In genomic region chr11:85712860-85713813, GRCm38 (mm10) we compare ENCODE assay signal across 8 mouse cellular contexts.
DNase-seq lines count a peak whose midpoint lies in the region; ATAC-seq and TF ChIP-seq lines count a peak whose summit lies in the region.

No protein-coding gene starts in this region.

- no peaks in the 10 kb centered on the region for H3K36me3 ChIP-seq in hindbrain, embryonic 11.5 days (ENCODE audit: control insufficient read depth, insufficient read depth, low read length)
- H3K36me3 ChIP-seq in hindbrain, embryonic 14.5 days (replicated peaks; ENCODE audit: control insufficient read depth, insufficient read depth): no peaks in the 10 kb centered on the region
- no peaks in the 10 kb centered on the region for H3K36me3 ChIP-seq in intestine, embryonic 14.5 days (ENCODE audit: control insufficient read depth, insufficient read depth, low read length)
- no peaks in the 10 kb centered on the region for H3K36me3 ChIP-seq in liver, embryonic 13.5 days
- H3K36me3 ChIP-seq in neural tube, embryonic 14.5 days (ENCODE audit: control insufficient read depth, insufficient read depth, low read length): no peaks in the 10 kb centered on the region

- H3K9ac ChIP-seq in hindbrain, embryonic 11.5 days (ENCODE audit: low read depth, low read length): no peak overlapping the region
- H3K9ac ChIP-seq in hindbrain, embryonic 14.5 days: no peak overlapping the region
- no peak overlapping the region for H3K9ac ChIP-seq in intestine, embryonic 14.5 days (ENCODE audit: low read length)
- H3K9ac ChIP-seq in liver, embryonic 13.5 days: no peak overlapping the region
- H3K9ac ChIP-seq in neural tube, embryonic 14.5 days (replicated peaks; ENCODE audit: low read depth, low read length): no peak overlapping the region

- H3K27me3 ChIP-seq in hindbrain, embryonic 11.5 days (ENCODE audit: control insufficient read depth, insufficient read depth, low read length): peaks cover 3% of the 10 kb centered on the region; the same call in 1 of the 2 replicates
- H3K27me3 ChIP-seq in hindbrain, embryonic 14.5 days (ENCODE audit: control insufficient read depth, insufficient read depth, low read length): peaks cover 4% of the 10 kb centered on the region; the same call in 1 of the 2 replicates
- peaks cover 53% of the 10 kb centered on the region for H3K27me3 ChIP-seq in intestine, embryonic 14.5 days (replicated peaks; ENCODE audit: control insufficient read depth, insufficient read depth, low read length)
- 0 out of 2 replicates have a peak, but pooled peaks cover 4% of the 10 kb centered on the region for H3K27me3 ChIP-seq in liver, embryonic 13.5 days
- H3K27me3 ChIP-seq in neural tube, embryonic 14.5 days (ENCODE audit: control insufficient read depth, insufficient read depth, low read length): no peaks in the 10 kb centered on the region

- peaks cover 9% of the 10 kb centered on the region for H3K4me1 ChIP-seq in hindbrain, embryonic 11.5 days (replicated peaks; ENCODE audit: control insufficient read depth, insufficient read depth, low read length)
- H3K4me1 ChIP-seq in hindbrain, embryonic 14.5 days (replicated peaks; ENCODE audit: control insufficient read depth, insufficient read depth, low read length): peaks cover 13% of the 10 kb centered on the region
- peaks cover 21% of the 10 kb centered on the region for H3K4me1 ChIP-seq in intestine, embryonic 14.5 days (replicated peaks; ENCODE audit: control insufficient read depth, insufficient read depth, low read length)
- peaks cover 5% of the 10 kb centered on the region for H3K4me1 ChIP-seq in liver, embryonic 13.5 days (replicated peaks)
- peaks cover 10% of the 10 kb centered on the region for H3K4me1 ChIP-seq in neural tube, embryonic 14.5 days (ENCODE audit: control insufficient read depth, insufficient read depth, low read length)

- 0 out of 2 replicates have a peak overlapping the region, but pooled peaks have one; percentile 2 for H3K4me2 ChIP-seq in hindbrain, embryonic 11.5 days (replicated peaks; ENCODE audit: low read depth, low read length)
- H3K4me2 ChIP-seq in hindbrain, embryonic 14.5 days (replicated peaks): no peak overlapping the region
- peak overlapping the region; percentile 25; the same call in 1 of the 2 replicates for H3K4me2 ChIP-seq in intestine, embryonic 14.5 days (ENCODE audit: low read length)
- H3K4me2 ChIP-seq in liver, embryonic 13.5 days: peak overlapping the region; percentile 25
- H3K4me2 ChIP-seq in neural tube, embryonic 14.5 days (ENCODE audit: low read depth, low read length): no peak overlapping the region

- no peaks in the 10 kb centered on the region for H3K9me3 ChIP-seq in hindbrain, embryonic 11.5 days (ENCODE audit: control insufficient read depth, low read length)
- no peaks in the 10 kb centered on the region for H3K9me3 ChIP-seq in hindbrain, embryonic 14.5 days (ENCODE audit: control insufficient read depth, low read length)
- H3K9me3 ChIP-seq in intestine, embryonic 14.5 days (ENCODE audit: control insufficient read depth, low read length): no peaks in the 10 kb centered on the region
- no peaks in the 10 kb centered on the region for H3K9me3 ChIP-seq in liver, embryonic 13.5 days (replicated peaks)
- H3K9me3 ChIP-seq in neural tube, embryonic 14.5 days (ENCODE audit: control insufficient read depth, low read length): no peaks in the 10 kb centered on the region

- no peak for ATAC-seq in hindbrain, embryonic 11.5 days (ENCODE audit: low FRiP score)
- ATAC-seq in hindbrain, embryonic 14.5 days (ENCODE audit: low FRiP score): no peak
- ATAC-seq in intestine, embryonic 14.5 days (replicated peaks; ENCODE audit: low FRiP score, low TSS enrichment, low read depth): peak; percentile 75; the same call in 1 of the 2 replicates
- 0 out of 2 replicates have a peak, but pooled peaks have one; percentile 34 for ATAC-seq in liver, embryonic 13.5 days (ENCODE audit: low read depth)
- peak; percentile 54; the same call in 1 of the 2 replicates for ATAC-seq in neural tube, embryonic 14.5 days (ENCODE audit: low read depth)

- intact Hi-C loops in gastrocnemius, adult 2 months (cut with DNase I): no loop called here

- peak; percentile 60 for DNase-seq in hindbrain, embryonic 11.5 days (ENCODE audit: low spot score)
- no peak for DNase-seq in hindbrain, embryonic 14.5 days (ENCODE audit: low spot score)
- DNase-seq in adrenal gland, adult (ENCODE audit: inconsistent age in 2 of 2, low spot score in 1 of 2): peak; percentile 82 to 94
- peak; percentile 79 for DNase-seq in gastrocnemius, adult 2 months
- peak; percentile 73 for DNase-seq in intestine, embryonic 14.5 days (ENCODE audit: low spot score)
- DNase-seq in liver, embryonic 13.5 days: peak; percentile 40
- DNase-seq in frontal cortex, postnatal 25 days (ENCODE audit: low spot score in 2 of 2): no peak

- no peak for TF ChIP-seq CTCF in gastrocnemius, adult 2 months (IDR thresholded peaks at IDR 0.05)

- no peak overlapping the region for H3K4me3 ChIP-seq in hindbrain, embryonic 11.5 days (ENCODE audit: low read depth, low read length)
- no peak overlapping the region for H3K4me3 ChIP-seq in hindbrain, embryonic 14.5 days (replicated peaks; ENCODE audit: low read length)
- peak overlapping the region; percentile 15 for H3K4me3 ChIP-seq in gastrocnemius, adult 2 months
- no peak overlapping the region for H3K4me3 ChIP-seq in intestine, embryonic 14.5 days (ENCODE audit: low read depth, low read length)
- H3K4me3 ChIP-seq in liver, embryonic 13.5 days (replicated peaks): no peak overlapping the region
- no peak overlapping the region for H3K4me3 ChIP-seq in neural tube, embryonic 14.5 days (ENCODE audit: low read depth, low read length)

- 59% methylated on average over 19 of the region's 19 CpGs for WGBS in hindbrain, embryonic 11.5 days
- WGBS in hindbrain, embryonic 14.5 days: 53% methylated on average over 19 of the region's 19 CpGs
- 24% methylated on average over 19 of the region's 19 CpGs for WGBS in intestine, embryonic 14.5 days
- 48% methylated on average over 19 of the region's 19 CpGs for WGBS in liver, embryonic 13.5 days (ENCODE audit: insufficient replicate concordance)
- WGBS in neural tube, embryonic 14.5 days: 33% methylated on average over 19 of the region's 19 CpGs

- H3K27ac ChIP-seq in hindbrain, embryonic 11.5 days (ENCODE audit: low read depth, low read length): no peak overlapping the region
- no peak overlapping the region for H3K27ac ChIP-seq in hindbrain, embryonic 14.5 days
- peak overlapping the region; percentile 60 for H3K27ac ChIP-seq in gastrocnemius, adult 2 months
- 0 out of 2 replicates have a peak overlapping the region, but pooled peaks have one; percentile 3 for H3K27ac ChIP-seq in intestine, embryonic 14.5 days (ENCODE audit: low read depth)
- H3K27ac ChIP-seq in liver, embryonic 13.5 days: no peak overlapping the region
- no peak overlapping the region for H3K27ac ChIP-seq in neural tube, embryonic 14.5 days (ENCODE audit: low read depth, low read length)

Comparison
In these comparisons a context has a peak if more than half of its experiments do, and no peak if none do; other contexts are left out.
1. DNase-seq: peak in hindbrain, embryonic 11.5 days (single experiment), adrenal gland, adult (2 of 2), gastrocnemius, adult 2 months (single experiment), intestine, embryonic 14.5 days (single experiment) and liver, embryonic 13.5 days (single experiment); none in hindbrain, embryonic 14.5 days (single experiment) and frontal cortex, postnatal 25 days (0 of 2).
2. H3K4me2 ChIP-seq: peak in hindbrain, embryonic 11.5 days (single experiment), intestine, embryonic 14.5 days (single experiment) and liver, embryonic 13.5 days (single experiment); none in hindbrain, embryonic 14.5 days (single experiment) and neural tube, embryonic 14.5 days (single experiment).
3. ATAC-seq: peak in intestine, embryonic 14.5 days (single experiment), liver, embryonic 13.5 days (single experiment) and neural tube, embryonic 14.5 days (single experiment); none in hindbrain, embryonic 11.5 days (single experiment) and hindbrain, embryonic 14.5 days (single experiment).
4. H3K27ac ChIP-seq: peak in gastrocnemius, adult 2 months (single experiment) and intestine, embryonic 14.5 days (single experiment); none in hindbrain, embryonic 11.5 days (single experiment), hindbrain, embryonic 14.5 days (single experiment), liver, embryonic 13.5 days (single experiment) and neural tube, embryonic 14.5 days (single experiment).